Mouse (Mus musculus): ENCODE data around the gene Ccrl2. TPM values are rescaled to one million over a fixed set of nuclear protein-coding genes. Genes with fewer than 3 reads are reported as not detected.

Ccrl2 gene
- total and polyA plus RNA-seq, 3 experiments: 5.3 to 13.0 (median 9.0) TPM

DNA sequence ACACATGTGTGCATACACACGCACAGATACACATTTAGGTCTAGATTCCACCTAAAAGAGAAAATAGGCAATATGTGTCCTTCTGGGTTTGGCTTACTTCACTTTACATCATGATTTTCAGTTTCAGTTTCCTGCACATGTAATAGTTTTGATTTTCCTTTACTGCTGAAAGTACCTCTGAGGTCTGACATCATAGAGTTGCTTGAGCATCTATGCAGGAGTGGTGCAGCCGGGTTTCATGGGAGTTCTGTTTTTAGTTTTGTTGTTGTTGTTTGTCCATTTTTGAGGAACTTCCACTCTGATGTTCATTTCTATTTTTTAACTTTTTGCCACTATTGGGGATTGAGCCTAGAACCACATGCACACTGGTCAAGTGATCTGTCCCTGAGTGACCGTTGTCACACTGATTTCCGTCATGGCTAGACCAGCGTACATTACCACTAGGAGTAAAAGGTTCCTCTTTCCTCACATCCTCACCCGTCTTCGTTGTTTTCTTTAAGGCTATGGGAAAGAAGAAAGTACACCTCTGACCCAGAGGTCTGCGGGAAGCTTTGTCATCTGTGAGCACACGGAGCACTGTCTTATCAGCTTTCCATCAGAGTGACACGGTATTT is 1.7 kb upstream of the Ccrl2 start:
- Histone ChIP-seq H3K27ac (ENCODE audit: insufficient read depth, low read depth) (peak overlapping the region; percentile 50; the same call in 1 of the 2 replicates), H3K79me2 (replicated peaks; ENCODE audit: control insufficient read depth, extremely low read depth, insufficient read depth, poor library complexity, severe bottlenecking) (no peaks in the 10 kb centered on the region), H3K9ac (ENCODE audit: insufficient read depth, low read depth) (no peak overlapping the region), H3K4me1 (ENCODE audit: control insufficient read depth in 1 of 2, insufficient read depth in 2 of 2) (peaks cover 18 to 35% of the 10 kb centered on the region in 2 experiments), H3K9me3 (replicated peaks; ENCODE audit: low read length) (no peaks in the 10 kb centered on the region), H3K36me3 (replicated peaks in 1 of 2; ENCODE audit: control insufficient read depth in 1 of 2, insufficient read depth in 1 of 2, low read length in 1 of 2) (peaks cover 3 to 12% of the 10 kb centered on the region in 2 experiments), H3K4me2 (ENCODE audit: insufficient read depth, low read depth, poor library complexity, severe bottlenecking) (peak overlapping the region; percentile 34), H3K27me3 (replicated peaks) (no peaks in the 10 kb centered on the region), H3K4me3 (replicated peaks in 1 of 3; ENCODE audit: low read depth in 2 of 3, low read length in 2 of 3, poor library complexity in 1 of 3) (no peak overlapping the region)
- in situ Hi-C loops (cut with MboI; ENCODE audit: low pct_ligation_motif_present, low pct_unique_long_range_greater_than_20kb, low sequenced_read_pairs) (no loop called here), dilution Hi-C loops (cut with MboI; ENCODE audit: extremely low pct_ligation_motif_present, extremely low pct_unique_long_range_greater_than_20kb, low sequenced_read_pairs) (no loop called here)
- no peak for DNase-seq (ENCODE audit: extremely low read depth)
- TF ChIP-seq CHD2 (IDR thresholded peaks at IDR 0.05; ENCODE audit: low read length): no peak
- no peak for TF ChIP-seq RCOR1 (conservative IDR thresholded peaks at IDR 0.05; ENCODE audit: low read depth, low read length)
- TF ChIP-seq ETS1 (conservative IDR thresholded peaks at IDR 0.05; ENCODE audit: low read depth, low read length): peak; percentile 78
- TF ChIP-seq ZNF384 (IDR thresholded peaks at IDR 0.05; ENCODE audit: low read depth, low read length): no peak
- TF ChIP-seq MYC (IDR thresholded peaks at IDR 0.05; ENCODE audit: low read depth, low read length): peak; percentile 50; the same call in 1 of the 2 replicates
- TF ChIP-seq USF2 (conservative IDR thresholded peaks at IDR 0.05; ENCODE audit: low read depth, low read length): no peak
- 0 out of 2 replicates have a peak, but pooled peaks have one; percentile 14 for TF ChIP-seq NRF1 (IDR thresholded peaks at IDR 0.05; ENCODE audit: low read depth, low read length)
- no peak for TF ChIP-seq ZC3H11A (IDR thresholded peaks at IDR 0.05; ENCODE audit: low read depth, low read length)
- TF ChIP-seq MAFK (IDR thresholded peaks at IDR 0.05; ENCODE audit: insufficient replicate concordance, low read length): no peak
- peak; percentile 64 for TF ChIP-seq MXI1 (IDR thresholded peaks at IDR 0.05; ENCODE audit: low read depth, low read length)
- peak; percentile 72; the same call in 1 of the 2 replicates for TF ChIP-seq MEF2A (IDR thresholded peaks at IDR 0.05; ENCODE audit: borderline replicate concordance, low read depth, low read length)
- peak; percentile 84 for TF ChIP-seq IRF4 (IDR thresholded peaks at IDR 0.05; ENCODE audit: low read depth, low read length)
- peak; percentile 58 for TF ChIP-seq BHLHE40 (IDR thresholded peaks at IDR 0.05; ENCODE audit: low read depth, low read length)
- TF ChIP-seq ZKSCAN1 (IDR thresholded peaks at IDR 0.05; ENCODE audit: borderline replicate concordance, low read depth, low read length): no peak
- no peak for TF ChIP-seq JUND (conservative IDR thresholded peaks at IDR 0.05; ENCODE audit: low read depth, low read length)
- peak; percentile 37 for TF ChIP-seq EP300 (IDR thresholded peaks at IDR 0.05; ENCODE audit: low read length)
- TF ChIP-seq HCFC1 (IDR thresholded peaks at IDR 0.05; ENCODE audit: low read depth, low read length): 0 out of 2 replicates have a peak, but pooled peaks have one; percentile 37
- TF ChIP-seq GABPA (IDR thresholded peaks at IDR 0.05; ENCODE audit: insufficient replicate concordance, low read depth, low read length): no peak
- TF ChIP-seq TBP (conservative IDR thresholded peaks at IDR 0.05; ENCODE audit: low read depth, low read length): 0 out of 2 replicates have a peak, but pooled peaks have one; percentile 27
- TF ChIP-seq CHD1 (IDR thresholded peaks at IDR 0.05; ENCODE audit: low read depth, low read length): peak; percentile 83; the same call in 1 of the 2 replicates
